Mouse (Mus musculus): ENCODE measurements around the gene Selenon. TPM values are rescaled to one million over a fixed set of nuclear protein-coding genes. Genes with fewer than 3 reads are reported as not detected.

Selenon gene
- polyA plus RNA-seq, 1 experiment from 2014 or later = 43.6 TPM

DNA sequence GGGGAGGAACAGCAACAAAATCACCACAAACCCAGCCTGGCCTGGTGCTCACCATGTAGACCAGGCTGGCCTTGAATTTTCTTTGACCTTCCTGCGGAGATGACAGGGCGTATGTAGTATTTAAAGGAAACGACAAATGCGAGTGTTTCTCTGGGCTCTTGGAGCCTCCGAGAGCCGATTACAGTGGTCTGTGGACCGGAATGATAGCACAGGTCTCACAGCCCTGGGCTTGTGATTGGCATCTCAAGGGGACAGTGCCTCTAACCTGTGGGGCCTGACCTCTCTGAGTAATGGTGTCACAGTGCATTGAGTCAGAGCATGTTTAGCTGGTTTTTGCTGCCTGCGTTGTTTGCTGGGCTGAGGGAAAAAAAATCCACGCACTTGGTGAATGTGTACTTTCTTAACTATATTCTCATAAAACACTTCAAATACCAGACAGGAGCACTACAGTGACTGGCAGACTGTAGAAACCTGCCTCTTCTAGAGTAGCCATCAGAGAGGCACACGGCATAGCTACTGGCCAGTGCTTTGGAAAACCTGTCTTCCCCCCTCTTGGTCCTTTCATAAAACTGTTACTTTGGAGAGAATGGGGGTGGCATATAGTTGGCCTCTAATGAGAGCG, 37.5 kb downstream of the Selenon start:
- Histone ChIP-seq H3K9ac (ENCODE audit: low read length) (no peak overlapping the region), H3K27ac (replicated peaks in 1 of 2; ENCODE audit: control insufficient read depth in 1 of 2, insufficient read depth in 1 of 2, low read depth in 2 of 2, low read length in 2 of 2) (no peak overlapping the region), H3K9me3 (ENCODE audit: control insufficient read depth, low read length) (no peaks in the 10 kb centered on the region), H3K4me1 (ENCODE audit: control insufficient read depth in 2 of 2, insufficient read depth in 2 of 2, low read length in 2 of 2) (peaks cover 26 to 54% of the 10 kb centered on the region in 2 experiments), H3K36me3 (ENCODE audit: control insufficient read depth, insufficient read depth, low read length) (0 out of 2 replicates have a peak, but pooled peaks cover 4% of the 10 kb centered on the region), H3K4me2 (ENCODE audit: low read length) (no peak overlapping the region), H3K4me3 (ENCODE audit: control insufficient read depth in 1 of 2, insufficient read depth in 1 of 2, low read depth in 1 of 2, low read length in 2 of 2) (no peak overlapping the region), H3K27me3 (ENCODE audit: control insufficient read depth, insufficient read depth, low read length) (no peaks in the 10 kb centered on the region)
- WGBS = 76% methylated on average over 11 of the region's 11 CpGs
- no peak for ATAC-seq (ENCODE audit: insufficient number of reproducible peaks, insufficient read depth, low FRiP score, low read depth)

DNA sequence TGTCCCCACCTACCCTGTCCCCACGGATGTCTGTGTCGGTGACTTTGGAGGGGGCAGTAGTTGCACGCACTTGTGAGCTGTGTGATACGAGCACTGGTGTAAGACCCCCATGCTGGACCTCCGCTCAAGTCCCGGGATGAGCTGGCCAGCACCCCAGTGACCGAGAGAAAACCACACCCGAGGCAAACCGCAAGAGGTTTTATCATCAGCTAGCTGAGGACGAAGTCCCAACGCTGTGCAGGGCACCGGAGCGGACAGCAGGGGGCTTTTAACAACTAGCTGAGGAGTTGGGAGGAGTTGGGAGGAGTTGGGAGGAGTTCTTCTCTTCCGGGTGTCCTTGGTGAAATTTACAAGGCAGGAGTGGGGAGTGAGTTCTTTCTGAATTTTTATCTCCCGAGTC, 39.2 kb downstream of the Selenon start:
- H3K27ac ChIP-seq (replicated peaks in 1 of 2; ENCODE audit: control insufficient read depth in 1 of 2, insufficient read depth in 1 of 2, low read depth in 2 of 2, low read length in 2 of 2) = 0 out of 4 replicates have a peak overlapping the region, but pooled peaks have one; percentile 14
- no peaks in the 10 kb centered on the region for H3K27me3 ChIP-seq (ENCODE audit: control insufficient read depth, insufficient read depth, low read length)
- peak overlapping the region; percentile 24 to 32 for H3K4me3 ChIP-seq (ENCODE audit: control insufficient read depth in 1 of 2, insufficient read depth in 1 of 2, low read depth in 1 of 2, low read length in 2 of 2)
- peaks cover 7% of the 10 kb centered on the region; the same call in 1 of the 2 replicates for H3K36me3 ChIP-seq (ENCODE audit: control insufficient read depth, insufficient read depth, low read length)
- H3K9ac ChIP-seq (ENCODE audit: low read length) = peak overlapping the region; percentile 62; the same call in 1 of the 2 replicates
- H3K9me3 ChIP-seq (ENCODE audit: control insufficient read depth, low read length) = no peaks in the 10 kb centered on the region
- peaks cover 21 to 48% of the 10 kb centered on the region in 2 experiments for H3K4me1 ChIP-seq (ENCODE audit: control insufficient read depth in 2 of 2, insufficient read depth in 2 of 2, low read length in 2 of 2)
- peak overlapping the region; percentile 67 for H3K4me2 ChIP-seq (ENCODE audit: low read length)
- 15% methylated on average over 14 of the region's 15 CpGs for WGBS
- no peak; the same call in 1 of the 2 replicates for ATAC-seq (ENCODE audit: insufficient number of reproducible peaks, insufficient read depth, low FRiP score, low read depth)

DNA sequence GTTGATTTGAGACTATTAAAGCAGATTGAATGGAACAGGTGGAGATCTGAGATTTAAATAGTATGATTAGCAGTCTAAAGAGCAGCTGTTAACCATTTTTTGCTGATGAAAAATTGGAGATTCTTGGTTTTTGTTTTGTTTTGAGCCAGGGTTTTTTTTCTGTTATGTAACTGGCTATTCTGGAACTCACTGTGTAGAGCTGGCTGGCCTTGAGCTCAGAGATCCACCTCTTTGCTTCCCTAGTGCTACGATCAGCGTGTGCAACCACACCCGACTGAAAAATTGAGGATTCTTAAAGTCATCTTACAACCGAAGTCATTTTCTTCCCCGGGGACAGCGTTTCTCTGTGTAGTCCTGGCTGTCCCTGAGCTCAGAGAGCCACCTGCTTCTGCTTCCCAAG, 40.2 kb downstream of the Selenon start:
- no peaks in the 10 kb centered on the region for H3K27me3 ChIP-seq (ENCODE audit: control insufficient read depth, insufficient read depth, low read length)
- H3K4me3 ChIP-seq (ENCODE audit: control insufficient read depth in 1 of 2, insufficient read depth in 1 of 2, low read depth in 1 of 2, low read length in 2 of 2) = peak overlapping the region; percentile 12 to 61
- peak overlapping the region; percentile 80 for H3K4me2 ChIP-seq (ENCODE audit: low read length)
- peaks cover 13 to 37% of the 10 kb centered on the region in 2 experiments for H3K4me1 ChIP-seq (ENCODE audit: control insufficient read depth in 2 of 2, insufficient read depth in 2 of 2, low read length in 2 of 2)
- ATAC-seq (ENCODE audit: insufficient number of reproducible peaks, insufficient read depth, low FRiP score, low read depth) = no peak
- 64% methylated on average over 6 of the region's 6 CpGs for WGBS
- H3K36me3 ChIP-seq (ENCODE audit: control insufficient read depth, insufficient read depth, low read length) = peaks cover 16% of the 10 kb centered on the region
- H3K27ac ChIP-seq (replicated peaks in 1 of 2; ENCODE audit: control insufficient read depth in 1 of 2, insufficient read depth in 1 of 2, low read depth in 2 of 2, low read length in 2 of 2) = no peak overlapping the region
- H3K9me3 ChIP-seq (ENCODE audit: control insufficient read depth, low read length) = no peaks in the 10 kb centered on the region
- H3K9ac ChIP-seq (ENCODE audit: low read length) = peak overlapping the region; percentile 73

DNA sequence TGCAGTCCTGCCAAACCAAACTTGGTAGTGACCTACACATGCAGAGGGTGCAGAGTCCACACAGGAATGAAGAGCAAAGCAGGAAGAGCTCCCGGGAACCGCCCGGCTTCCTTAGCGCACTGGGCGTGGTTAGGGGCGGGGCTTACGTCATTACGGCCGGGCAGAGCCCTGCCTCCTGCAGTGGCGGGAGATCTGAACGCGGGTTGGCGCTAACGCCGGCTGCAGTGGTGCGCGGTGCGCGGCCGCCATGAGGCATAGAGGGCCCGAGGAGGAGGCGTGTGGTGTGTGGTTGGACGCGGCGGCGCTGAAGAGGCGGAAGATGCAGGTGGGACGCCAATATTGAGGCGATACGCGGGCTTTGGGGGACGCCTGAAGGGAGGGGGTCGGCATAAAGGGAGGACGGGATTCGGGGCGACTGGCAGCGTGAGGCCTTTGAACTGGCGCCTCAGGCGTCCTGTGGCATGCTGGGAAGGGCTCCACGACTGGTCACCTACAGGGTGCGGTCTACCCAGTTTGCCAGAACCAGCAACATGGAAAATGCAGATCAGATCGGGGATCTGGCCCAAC, 41.0 kb downstream of the Selenon start, which contains the start of gene Aunip:
TSS of gene Aunip (plus strand) at position 155 of the 567 bp plus-strand sequence.
- 1% methylated on average over 42 of the region's 42 CpGs for WGBS
- peak within 1 kb of the TSS; percentile 61 to 87 for H3K4me3 ChIP-seq (ENCODE audit: control insufficient read depth in 1 of 2, insufficient read depth in 1 of 2, low read depth in 1 of 2, low read length in 2 of 2)
- H3K27ac ChIP-seq (replicated peaks in 1 of 2; ENCODE audit: control insufficient read depth in 1 of 2, insufficient read depth in 1 of 2, low read depth in 2 of 2, low read length in 2 of 2) = 0 out of 4 replicates have a peak within 1 kb of the TSS, but pooled peaks of 1 of the 2 experiments have one; percentile 7
- H3K9ac ChIP-seq (ENCODE audit: low read length) = peak within 1 kb of the TSS; percentile 73
- H3K36me3 ChIP-seq (ENCODE audit: control insufficient read depth, insufficient read depth, low read length) = peaks cover 17% of the 10 kb centered on the region
- H3K27me3 ChIP-seq (ENCODE audit: control insufficient read depth, insufficient read depth, low read length) = no peaks in the 10 kb centered on the region
- peaks cover 10 to 29% of the 10 kb centered on the region in 2 experiments for H3K4me1 ChIP-seq (ENCODE audit: control insufficient read depth in 2 of 2, insufficient read depth in 2 of 2, low read length in 2 of 2)
- H3K9me3 ChIP-seq (ENCODE audit: control insufficient read depth, low read length) = no peaks in the 10 kb centered on the region
- peak; percentile 89 for ATAC-seq (ENCODE audit: insufficient number of reproducible peaks, insufficient read depth, low FRiP score, low read depth)
- H3K4me2 ChIP-seq (ENCODE audit: low read length) = peak within 1 kb of the TSS; percentile 80

DNA sequence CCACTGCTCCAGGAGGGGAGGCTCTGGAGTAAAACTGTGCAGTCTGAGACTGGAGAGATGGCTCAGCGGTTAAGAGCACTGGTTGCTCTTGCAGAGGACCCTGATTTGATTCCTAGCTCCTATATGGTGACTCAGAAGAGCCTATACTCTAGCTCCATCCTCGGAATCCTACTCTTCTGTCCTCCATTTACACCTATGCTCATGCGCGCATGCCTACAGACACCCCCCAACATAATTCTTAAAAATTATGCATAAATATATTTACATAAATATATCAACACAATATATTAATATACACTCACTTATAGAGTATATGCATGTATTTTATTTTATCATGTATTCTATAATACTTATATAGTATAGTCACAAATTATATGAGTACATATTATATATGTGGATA, 41.6 kb downstream of the Selenon start:
- H3K9me3 ChIP-seq (ENCODE audit: control insufficient read depth, low read length) = no peaks in the 10 kb centered on the region
- H3K4me1 ChIP-seq (ENCODE audit: control insufficient read depth in 2 of 2, insufficient read depth in 2 of 2, low read length in 2 of 2) = peaks cover 5 to 26% of the 10 kb centered on the region in 2 experiments
- no peak overlapping the region for H3K9ac ChIP-seq (ENCODE audit: low read length)
- H3K4me3 ChIP-seq (ENCODE audit: control insufficient read depth in 1 of 2, insufficient read depth in 1 of 2, low read depth in 1 of 2, low read length in 2 of 2) = no peak overlapping the region
- H3K27me3 ChIP-seq (ENCODE audit: control insufficient read depth, insufficient read depth, low read length) = no peaks in the 10 kb centered on the region
- H3K4me2 ChIP-seq (ENCODE audit: low read length) = peak overlapping the region; percentile 80
- H3K36me3 ChIP-seq (ENCODE audit: control insufficient read depth, insufficient read depth, low read length) = peaks cover 17% of the 10 kb centered on the region
- no peak overlapping the region for H3K27ac ChIP-seq (replicated peaks in 1 of 2; ENCODE audit: control insufficient read depth in 1 of 2, insufficient read depth in 1 of 2, low read depth in 2 of 2, low read length in 2 of 2)
- 81% methylated on average over 4 of the region's 4 CpGs for WGBS
- ATAC-seq (ENCODE audit: insufficient number of reproducible peaks, insufficient read depth, low FRiP score, low read depth) = no peak

DNA sequence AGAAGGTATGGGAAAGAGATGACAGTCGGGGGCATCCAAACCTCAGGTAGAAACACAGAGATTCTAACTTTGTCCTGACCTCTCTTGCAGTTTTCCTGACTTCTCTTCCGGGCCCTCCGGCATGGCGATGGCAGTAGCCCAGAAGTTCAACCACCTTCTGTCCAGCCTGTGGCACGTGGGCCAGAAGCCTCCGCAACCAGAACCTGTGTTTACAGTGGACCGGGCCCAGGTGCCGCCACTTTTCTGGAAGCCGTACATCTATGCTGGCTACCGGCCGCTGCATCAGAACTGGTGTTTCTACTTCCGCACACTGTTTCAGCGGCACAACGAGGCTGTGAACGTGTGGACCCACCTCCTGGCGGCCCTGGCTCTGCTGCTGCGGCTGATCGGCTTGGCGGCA, 45.3 kb downstream of the Selenon start:
- Histone ChIP-seq H3K4me3 (ENCODE audit: control insufficient read depth in 1 of 2, insufficient read depth in 1 of 2, low read depth in 1 of 2, low read length in 2 of 2) (no peak overlapping the region), H3K27me3 (ENCODE audit: control insufficient read depth, insufficient read depth, low read length) (no peaks in the 10 kb centered on the region), H3K9ac (ENCODE audit: low read length) (no peak overlapping the region), H3K9me3 (ENCODE audit: control insufficient read depth, low read length) (no peaks in the 10 kb centered on the region), H3K4me1 (ENCODE audit: control insufficient read depth in 2 of 2, insufficient read depth in 2 of 2, low read length in 2 of 2) (peaks cover 0 to 7% of the 10 kb centered on the region in 2 experiments; a peak in 2 of 4 replicates), H3K27ac (replicated peaks in 1 of 2; ENCODE audit: control insufficient read depth in 1 of 2, insufficient read depth in 1 of 2, low read depth in 2 of 2, low read length in 2 of 2) (no peak overlapping the region), H3K4me2 (ENCODE audit: low read length) (no peak overlapping the region), H3K36me3 (ENCODE audit: control insufficient read depth, insufficient read depth, low read length) (peaks cover 13% of the 10 kb centered on the region)
- 88% methylated on average over 19 of the region's 19 CpGs for WGBS
- no peak for ATAC-seq (ENCODE audit: insufficient number of reproducible peaks, insufficient read depth, low FRiP score, low read depth)

DNA sequence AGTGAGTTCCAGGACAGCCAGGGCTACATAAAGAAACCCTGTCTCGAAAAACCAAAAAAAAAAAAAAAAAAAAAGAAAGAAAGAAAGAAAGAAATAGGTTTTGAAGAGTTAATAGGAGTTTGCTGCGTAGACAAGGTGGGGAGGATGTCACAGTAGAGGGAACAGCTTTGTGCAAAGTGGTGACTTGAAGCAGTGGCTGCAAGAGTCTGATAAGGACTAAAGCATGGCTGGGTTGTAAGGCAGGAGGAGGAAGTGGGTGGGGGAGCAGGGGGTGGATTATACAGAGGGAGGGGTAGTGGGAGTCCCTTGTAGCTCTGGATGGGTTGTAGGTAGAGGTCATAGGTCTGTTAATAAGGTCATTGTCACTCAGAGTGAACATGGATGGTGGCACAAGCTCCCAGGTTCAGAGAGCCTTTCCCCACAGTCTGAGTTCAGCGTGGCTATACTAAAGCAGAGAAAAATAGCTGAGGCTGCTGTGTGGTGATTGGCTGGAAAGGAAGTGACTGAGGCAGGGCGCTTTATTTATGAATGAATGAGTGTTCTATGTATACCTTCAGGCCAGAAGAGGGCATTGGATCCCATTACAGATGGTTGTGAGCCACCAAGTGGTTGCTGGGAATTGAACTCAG, 45.9 kb downstream of the Selenon start:
- 57% methylated on average over 3 of the region's 4 CpGs for WGBS
- ATAC-seq (ENCODE audit: insufficient number of reproducible peaks, insufficient read depth, low FRiP score, low read depth) = no peak
- Histone ChIP-seq H3K27ac (replicated peaks in 1 of 2; ENCODE audit: control insufficient read depth in 1 of 2, insufficient read depth in 1 of 2, low read depth in 2 of 2, low read length in 2 of 2) (no peak overlapping the region), H3K4me2 (ENCODE audit: low read length) (no peak overlapping the region), H3K9me3 (ENCODE audit: control insufficient read depth, low read length) (no peaks in the 10 kb centered on the region), H3K27me3 (ENCODE audit: control insufficient read depth, insufficient read depth, low read length) (no peaks in the 10 kb centered on the region), H3K4me1 (ENCODE audit: control insufficient read depth in 2 of 2, insufficient read depth in 2 of 2, low read length in 2 of 2) (peaks cover 0 to 1% of the 10 kb centered on the region in 2 experiments; a peak in 1 of 4 replicates), H3K9ac (ENCODE audit: low read length) (no peak overlapping the region), H3K36me3 (ENCODE audit: control insufficient read depth, insufficient read depth, low read length) (peaks cover 13% of the 10 kb centered on the region), H3K4me3 (ENCODE audit: control insufficient read depth in 1 of 2, insufficient read depth in 1 of 2, low read depth in 1 of 2, low read length in 2 of 2) (no peak overlapping the region)

Data from heart, embryonic 14.5 days (tissue).